Mouse (Mus musculus) gastrocnemius, postnatal 14 days (tissue): ENCODE results near the gene Zscan12. TPM values are rescaled to one million over a fixed set of nuclear protein-coding genes. Genes with fewer than 3 reads are reported as not detected.
"Not testable (repeated sequence)": the region's sequence is repeated elsewhere in the genome, so short reads cannot be mapped to it uniquely, and the experiment has no call there.

Source experiments
- DNase-seq: peaks from one replicate; pipeline ENCODE4 v3.0.0; 2021; ENCODE audit warnings: mixed read lengths
- intact Hi-C: fragments of 180-260 bp; cut with DNase I; formaldehyde crosslinking; loops from one replicate; pipeline ENCODE4 v1.15.1; 2025; ENCODE audit warnings: low total_unique reads
- long read RNA-seq, 2 experiments: library from polyadenylated mRNA; stranded (forward); transcript quantifications; one replicate each; pipeline ENCODE4 v2.0.0; 2021
- total RNA-seq, 2 experiments: library from RNA; stranded (reverse); gene quantifications; 2 replicates each; pipeline ENCODE4 v1.2.3; 2021

The Zscan12 gene
- 1 to 10 TPM; 5.5 to 5.9 TPM for total RNA-seq
- long read RNA-seq, experiment 1, full-length matches to known transcripts: 4 of 6 reads
- long read RNA-seq, experiment 1, partial matches to known transcripts: 0 of 6 reads
- long read RNA-seq, experiment 1, other reads (novel, unspliced or antisense): 2 of 6 reads
- long read RNA-seq, experiment 2, full-length matches to known transcripts: 7 of 10 reads
- long read RNA-seq, experiment 2, partial matches to known transcripts: 0 of 10 reads
- long read RNA-seq, experiment 2, other reads (novel, unspliced or antisense): 3 of 10 reads

- DNase-seq: peak; percentile 92
- intact Hi-C loops: no loop called here
Observed at GRCm38 (mm10) chr13:21362621-21363248, at the start of gene Zscan12. Gene Zscan12 (plus strand): TSS chr13:21362820.

DNA sequence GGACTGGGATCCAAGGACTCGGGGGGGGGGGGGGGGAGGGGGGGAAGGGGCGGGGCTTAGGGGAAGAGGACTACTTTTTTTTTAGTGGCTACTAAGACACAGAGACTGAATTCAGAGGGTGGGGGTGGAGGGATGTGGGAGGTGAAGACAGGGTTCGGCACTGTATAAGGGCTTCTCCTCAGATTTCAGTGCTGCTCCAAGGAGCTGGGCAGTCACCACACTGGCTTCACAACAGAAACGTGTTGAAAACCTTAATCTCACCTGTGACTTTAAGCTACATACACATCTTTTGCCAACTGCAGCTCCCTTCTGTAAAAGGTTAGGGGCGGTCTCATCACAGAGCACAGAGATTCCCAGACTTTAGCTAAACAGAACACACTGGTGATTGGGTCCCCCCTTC is 49.8 kb upstream of the Zscan12 start:
- no peak for DNase-seq
- intact Hi-C loops: no loop called here

- intact Hi-C loops: no loop called here
- DNase-seq: no peak
Observed at GRCm38 (mm10) chr13:21313903-21314302, 48.7 kb upstream of the Zscan12 start.

- intact Hi-C loops: no loop called here
- DNase-seq: no peak
Observed at GRCm38 (mm10) chr13:21320262-21320661, 42.4 kb upstream of the Zscan12 start.

DNA sequence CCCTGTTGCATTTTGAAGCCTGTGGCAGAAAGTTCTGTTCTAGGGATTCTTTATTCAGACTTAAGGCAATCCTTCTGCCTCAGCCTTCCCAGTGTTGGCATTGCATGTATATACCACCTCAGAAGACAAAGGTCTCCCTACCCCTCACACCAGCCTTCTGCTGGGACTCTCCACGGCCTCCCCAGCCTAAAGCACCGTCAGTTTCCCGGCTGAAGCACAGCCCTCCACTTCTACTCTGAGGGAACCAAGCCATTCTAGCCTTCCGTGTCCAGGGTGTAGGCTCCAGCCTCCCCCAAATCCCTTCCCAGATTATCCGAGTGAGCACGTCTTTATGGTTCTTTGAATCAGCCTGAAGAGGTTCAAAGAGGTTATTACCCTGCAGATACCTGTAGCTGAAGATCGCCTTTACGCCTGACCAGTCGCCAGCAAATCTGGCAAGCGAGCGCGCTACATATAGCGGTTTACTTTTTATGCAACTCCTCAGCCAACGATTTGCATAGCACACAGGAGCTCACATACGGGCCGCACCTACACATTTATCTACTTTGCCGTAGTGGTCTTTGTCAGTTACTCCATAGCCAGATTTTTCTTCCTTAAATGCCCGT is 40.6 kb upstream of the Zscan12 start:
- DNase-seq: no peak
- intact Hi-C loops: no loop called here

DNA sequence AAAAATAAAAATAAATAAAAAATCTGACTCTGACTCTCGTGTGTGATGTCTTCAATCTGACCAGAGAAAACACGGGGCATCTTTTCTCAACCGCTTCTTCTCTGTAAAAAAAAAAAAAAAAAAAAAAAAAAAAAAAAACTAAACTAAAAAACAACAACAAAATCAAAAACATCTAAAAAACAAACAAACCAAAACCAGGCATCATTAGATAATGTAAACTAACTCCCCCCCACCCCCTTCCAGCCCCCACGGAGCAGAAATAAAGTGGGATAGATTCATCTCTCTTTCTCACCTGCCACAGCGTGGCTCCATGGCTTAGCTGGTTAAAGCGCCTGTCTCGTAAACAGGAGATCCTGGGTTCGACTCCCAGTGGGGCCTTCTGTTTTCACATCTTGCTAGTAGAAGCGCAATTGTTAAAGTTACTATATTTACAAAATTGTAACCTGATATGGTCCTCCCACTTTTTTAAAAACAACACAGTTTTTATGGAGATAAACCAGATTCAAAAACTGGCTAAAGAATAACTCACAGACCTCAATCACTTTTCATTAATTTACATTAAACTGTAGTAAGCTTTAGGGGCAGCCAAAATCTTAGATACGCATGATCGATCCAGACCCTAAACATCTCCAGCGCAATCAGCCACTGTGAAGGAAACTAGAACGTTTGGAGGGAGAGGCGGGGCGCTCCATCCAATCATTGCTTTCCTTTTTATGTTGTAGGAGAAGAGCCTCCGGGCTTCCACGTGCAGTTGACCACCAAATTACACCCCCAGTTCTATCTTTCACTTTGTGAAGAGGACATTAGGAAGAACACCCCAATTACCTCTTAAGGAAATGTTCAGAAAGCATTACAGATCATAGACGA is 39.9 kb upstream of the Zscan12 start:
- intact Hi-C loops: no loop called here
- no peak for DNase-seq

- DNase-seq: no peak
Observed at GRCm38 (mm10) chr13:21323405-21323804, 39.2 kb upstream of the Zscan12 start.

GRCm38 (mm10) chr13:21326191-21326590 is 36.4 kb upstream of the Zscan12 start:
- intact Hi-C loops: no loop called here
- DNase-seq: no peak

More at GRCm38 (mm10) chr13:21323405-21323804, 39.2 kb upstream of the Zscan12 start:
- intact Hi-C loops: no loop called here

- intact Hi-C loops: no loop called here
- DNase-seq: peak; percentile 78
Observed at GRCm38 (mm10) chr13:21326657-21327211, 35.9 kb upstream of the Zscan12 start.

DNA sequence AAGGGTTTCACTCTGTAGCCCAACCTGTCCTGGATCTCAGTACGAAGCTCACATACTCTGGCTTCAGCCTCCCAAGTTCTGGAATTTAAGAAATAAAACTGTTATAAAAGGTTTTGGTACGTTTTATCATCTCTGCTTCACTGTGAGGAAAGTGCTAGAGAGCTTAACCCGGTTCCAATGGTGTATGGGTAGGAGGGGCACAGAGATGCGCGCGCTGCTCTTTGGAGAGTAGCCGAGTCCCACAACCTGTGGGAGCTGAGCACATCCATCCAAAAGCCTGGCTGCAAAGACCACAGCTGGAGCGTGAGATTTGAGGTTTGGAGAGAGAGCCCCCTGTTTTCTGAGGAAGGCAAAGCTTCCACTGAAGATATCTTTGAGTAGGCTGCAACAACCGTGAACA is 35.2 kb upstream of the Zscan12 start:
- intact Hi-C loops: no loop called here
- DNase-seq: peak; percentile 4

DNA sequence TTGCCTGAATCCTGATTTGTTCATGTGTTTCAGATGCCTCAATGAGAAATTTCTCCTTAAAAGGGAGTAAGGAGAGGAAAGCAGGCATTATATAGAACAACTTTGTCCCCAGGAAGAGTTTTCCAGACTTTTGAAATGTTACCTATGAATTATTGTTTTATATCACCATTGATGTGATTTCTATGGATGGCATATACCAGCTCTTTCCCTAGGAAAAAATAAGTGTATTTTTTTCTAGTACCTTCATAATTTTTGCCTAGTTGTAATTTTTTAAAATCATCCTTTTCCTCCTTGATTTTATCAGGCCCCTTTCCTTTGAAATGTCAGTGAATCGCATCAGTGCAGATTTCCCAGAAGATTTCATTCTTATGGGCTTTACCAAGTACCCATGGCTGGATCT is 16.0 kb upstream of the Zscan12 start, which contains the start of gene Olfr1367:
Gene Olfr1367, plus strand, starts transcription at position 301 of the 400 bp plus-strand sequence.
- intact Hi-C loops: no loop called here
- no peak for DNase-seq

DNA sequence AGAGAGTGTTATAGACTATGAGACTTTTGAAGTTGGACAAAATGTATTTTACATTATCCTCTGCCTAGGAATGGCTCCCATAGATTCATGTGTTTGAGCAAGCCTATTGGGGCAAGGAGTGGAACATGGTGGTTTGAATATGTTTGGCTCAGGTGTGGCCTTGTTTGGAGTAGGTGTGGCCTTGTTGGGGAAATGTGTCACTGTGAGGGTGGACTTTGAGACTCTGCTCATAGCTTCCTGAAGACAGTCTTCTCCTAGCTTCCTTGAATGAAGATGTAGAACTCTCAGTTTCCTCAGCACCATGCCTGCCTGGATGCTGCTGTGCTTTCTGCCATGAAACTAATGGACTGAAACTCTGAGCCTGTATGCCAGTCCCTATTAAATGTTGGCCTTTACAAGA is 12.0 kb upstream of the Zscan12 start:
- DNase-seq: no peak
- intact Hi-C loops: no loop called here

DNA sequence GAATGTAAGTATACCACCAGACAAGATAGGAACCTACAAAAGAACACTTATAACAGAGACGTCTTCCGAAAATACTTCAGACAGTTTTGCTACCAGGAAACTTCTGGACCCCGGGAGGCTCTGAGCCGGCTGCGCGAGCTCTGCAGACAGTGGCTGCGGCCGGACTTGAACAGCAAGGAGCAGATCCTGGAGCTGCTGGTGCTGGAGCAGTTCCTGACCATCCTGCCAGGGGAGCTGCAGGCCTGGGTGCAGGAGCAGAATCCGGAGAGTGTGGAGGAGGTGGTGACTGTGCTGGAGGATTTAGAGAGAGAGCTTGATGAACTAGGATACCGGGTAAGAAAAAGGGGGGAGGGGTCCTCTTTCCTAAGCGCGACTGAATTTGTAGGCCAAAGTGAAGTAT is 1.1 kb downstream of the Zscan12 start:
- DNase-seq: no peak
- intact Hi-C loops: no loop called here

GRCm38 (mm10) chr13:21366635-21367034 is 4.0 kb downstream of the Zscan12 start:
- intact Hi-C loops: no loop called here

DNA sequence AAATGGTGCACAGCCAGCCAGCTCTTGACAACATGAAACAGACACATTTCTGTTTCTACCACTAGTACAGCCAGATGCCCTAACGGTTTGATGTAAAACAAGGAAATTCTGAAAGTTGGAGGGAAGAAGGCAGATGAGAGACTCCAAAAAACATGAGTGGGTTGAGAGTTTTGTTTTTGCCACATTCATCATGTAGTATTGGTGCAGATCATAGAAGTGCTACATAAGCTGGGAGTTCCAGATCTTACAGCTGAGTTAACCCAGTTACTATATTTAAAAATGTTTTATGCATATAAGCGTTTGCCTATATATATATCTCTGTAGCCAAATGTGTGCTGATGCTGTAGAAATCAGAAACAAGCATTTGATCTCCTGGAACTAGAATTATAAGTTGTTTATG is 10.1 kb downstream of the Zscan12 start:
- intact Hi-C loops: loop anchor here (10.0 kb wide), 1 partner anchor 152 kb away; no protein-coding TSS in a partner anchor
- DNase-seq: no peak

More at GRCm38 (mm10) chr13:21366635-21367034, 4.0 kb downstream of the Zscan12 start:
- no peak for DNase-seq

GRCm38 (mm10) chr13:21377773-21378172 is 15.2 kb downstream of the Zscan12 start:
- no peak for DNase-seq
- intact Hi-C loops: loop anchor here (10.0 kb wide), 1 partner anchor 147 kb away; no protein-coding TSS in a partner anchor

DNA sequence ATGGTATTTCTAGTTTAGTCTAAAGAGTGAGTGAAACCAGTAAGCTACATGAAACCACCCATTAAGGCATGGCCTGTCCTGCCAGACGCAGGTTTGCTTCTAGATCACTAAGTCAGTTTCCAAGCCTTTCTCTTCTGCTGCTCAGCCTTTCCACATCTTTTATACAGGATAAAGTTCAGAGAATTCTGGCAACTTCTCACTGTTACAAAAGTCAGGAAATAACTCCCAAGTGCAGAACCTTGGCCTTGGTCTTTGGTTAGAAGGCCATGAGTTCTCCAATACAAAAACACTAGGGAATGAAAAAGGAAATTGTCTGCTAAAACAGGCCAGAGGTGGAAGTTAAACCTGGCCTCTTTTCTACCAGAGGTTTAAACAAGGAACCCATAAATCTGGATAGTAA is 32.6 kb downstream of the Zscan12 start:
- intact Hi-C loops: no loop called here
- DNase-seq: no peak

DNA sequence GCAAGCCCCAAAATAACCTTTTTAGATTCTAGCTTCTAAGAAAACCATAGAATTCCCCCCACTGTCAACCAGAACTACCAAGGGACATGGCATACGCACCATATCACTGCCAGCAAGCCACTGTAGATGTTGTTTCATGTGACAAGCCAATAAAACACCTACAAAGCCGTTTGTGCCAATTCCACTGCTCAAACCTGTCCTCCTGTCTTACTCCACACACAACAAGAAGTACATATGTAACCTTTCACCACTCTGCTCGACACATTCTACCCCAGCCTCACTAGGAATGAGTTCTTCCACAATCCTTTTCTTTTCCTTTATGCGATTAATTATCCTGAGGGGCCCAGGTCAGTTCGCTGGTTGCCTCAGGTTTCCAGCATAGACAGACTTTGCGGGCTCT is 33.0 kb downstream of the Zscan12 start:
- DNase-seq: no peak
- intact Hi-C loops: no loop called here

DNA sequence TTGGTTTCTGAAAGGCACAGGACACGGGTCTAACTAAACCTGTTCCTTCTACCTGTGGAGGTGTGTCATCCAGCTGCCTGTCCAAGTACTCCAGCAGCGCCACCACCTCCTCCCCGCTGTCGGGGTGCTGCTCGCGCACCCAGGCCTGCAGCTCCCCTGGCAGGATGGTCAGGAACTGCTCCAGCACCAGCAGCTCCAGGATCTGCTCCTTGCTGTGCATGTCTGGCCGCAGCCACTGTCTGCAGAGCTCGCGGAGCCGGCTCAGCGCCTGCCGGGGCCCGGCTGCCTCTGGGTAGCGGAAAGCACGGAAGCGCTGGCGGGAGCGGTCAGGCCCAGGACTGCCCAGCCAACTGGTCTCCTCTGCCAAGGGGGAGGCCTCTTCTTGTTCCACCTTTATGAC is 33.4 kb downstream of the Zscan12 start:
- intact Hi-C loops: not testable (repeated sequence)
- DNase-seq: peak; percentile 19
